Mouse (Mus musculus): ENCODE results near the gene Sde2.
"Not testable (repeated sequence)": the region's sequence is repeated elsewhere in the genome, so short reads cannot be mapped to it uniquely, and the experiment has no call there.

The Sde2 gene

DNA sequence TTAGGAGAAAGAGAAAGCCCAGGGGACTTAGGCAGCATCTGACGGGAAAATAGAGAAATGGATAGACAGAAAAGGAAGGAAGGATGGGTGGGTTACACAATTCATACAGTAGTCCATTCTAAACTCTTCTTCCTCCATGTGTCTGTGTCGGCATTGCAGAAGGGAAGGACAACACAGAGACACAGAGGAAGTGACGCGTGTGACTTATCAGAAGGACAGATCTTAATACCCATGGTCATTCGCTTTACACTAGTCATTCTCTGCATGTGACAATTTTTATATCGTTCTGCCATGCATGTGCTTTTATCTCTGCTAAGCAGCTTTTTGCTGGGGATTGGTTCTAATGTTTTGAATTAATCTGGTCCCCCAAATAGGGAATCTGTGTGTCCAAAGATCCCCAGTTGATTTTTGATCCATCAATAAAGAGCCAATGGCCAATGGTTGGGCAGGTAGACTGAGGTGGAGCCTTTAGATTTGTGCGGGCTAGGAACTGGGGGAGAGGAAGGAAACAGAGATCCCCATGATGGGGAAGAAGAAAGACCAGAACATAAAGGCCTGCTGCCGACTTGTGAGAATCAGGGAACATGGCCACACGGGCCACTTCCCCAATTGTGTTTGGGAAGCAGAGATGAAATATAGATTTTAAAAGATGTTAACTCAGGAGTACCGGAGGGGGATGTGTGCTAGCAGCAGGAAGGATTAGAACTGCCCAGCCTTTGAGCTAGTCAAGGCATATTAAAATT lies 15.5 kb upstream of the Sde2 start:
- DNase-seq (ENCODE audit: low spot score in 2 of 2), result no peak

DNA sequence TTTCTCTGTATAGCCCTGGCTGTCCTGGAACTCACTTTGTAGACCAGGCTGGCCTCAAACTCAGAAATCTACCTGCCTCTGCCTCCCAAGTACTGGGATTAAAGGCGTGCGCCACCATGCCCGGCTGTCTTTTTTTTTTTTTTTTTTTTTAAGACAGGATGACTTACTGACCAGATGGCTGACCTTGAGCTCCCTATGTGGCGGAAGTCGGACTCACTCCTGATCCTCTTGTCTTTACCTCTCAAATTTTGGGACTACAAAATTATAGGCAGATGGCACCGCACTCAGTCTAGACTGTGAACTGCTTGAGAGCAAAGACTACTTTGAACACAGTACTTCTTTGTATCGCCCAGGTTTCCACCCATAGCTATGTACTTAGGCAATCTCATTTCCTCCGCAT lies 14.5 kb upstream of the Sde2 start:
- DNase-seq (ENCODE audit: low spot score in 2 of 2), result not testable (repeated sequence)

- no peak for DNase-seq (ENCODE audit: low spot score in 2 of 2)
Measured at GRCm38 (mm10) chr1:180837186-180837585, 13.7 kb upstream of the Sde2 start.

DNA sequence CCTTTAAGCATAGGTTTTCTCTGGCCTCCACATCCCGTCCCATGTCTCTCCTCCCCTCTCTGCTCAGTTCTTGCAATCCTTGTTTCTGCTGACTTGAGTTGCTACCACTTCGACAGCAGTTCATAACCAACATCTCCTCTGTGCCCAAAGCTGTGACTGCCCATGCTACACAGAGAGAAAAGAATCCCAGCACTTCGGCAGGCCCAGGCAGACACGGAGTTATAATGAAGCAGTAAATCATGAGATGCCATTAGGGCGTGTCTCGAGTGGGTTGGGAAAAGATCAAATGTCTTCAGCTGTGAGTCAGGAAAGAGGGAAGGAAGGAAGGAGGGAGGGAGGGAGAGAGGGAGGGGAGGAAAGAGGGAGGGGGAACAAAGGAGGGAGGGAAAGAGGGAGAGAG lies 12.9 kb upstream of the Sde2 start:
- peak in 1 of 2 experiments; percentile 35 for DNase-seq (ENCODE audit: low spot score in 2 of 2)

GRCm38 (mm10) chr1:180839201-180839910 lies 11.6 kb upstream of the Sde2 start:
- DNase-seq (ENCODE audit: low spot score in 2 of 2), result no peak

DNA sequence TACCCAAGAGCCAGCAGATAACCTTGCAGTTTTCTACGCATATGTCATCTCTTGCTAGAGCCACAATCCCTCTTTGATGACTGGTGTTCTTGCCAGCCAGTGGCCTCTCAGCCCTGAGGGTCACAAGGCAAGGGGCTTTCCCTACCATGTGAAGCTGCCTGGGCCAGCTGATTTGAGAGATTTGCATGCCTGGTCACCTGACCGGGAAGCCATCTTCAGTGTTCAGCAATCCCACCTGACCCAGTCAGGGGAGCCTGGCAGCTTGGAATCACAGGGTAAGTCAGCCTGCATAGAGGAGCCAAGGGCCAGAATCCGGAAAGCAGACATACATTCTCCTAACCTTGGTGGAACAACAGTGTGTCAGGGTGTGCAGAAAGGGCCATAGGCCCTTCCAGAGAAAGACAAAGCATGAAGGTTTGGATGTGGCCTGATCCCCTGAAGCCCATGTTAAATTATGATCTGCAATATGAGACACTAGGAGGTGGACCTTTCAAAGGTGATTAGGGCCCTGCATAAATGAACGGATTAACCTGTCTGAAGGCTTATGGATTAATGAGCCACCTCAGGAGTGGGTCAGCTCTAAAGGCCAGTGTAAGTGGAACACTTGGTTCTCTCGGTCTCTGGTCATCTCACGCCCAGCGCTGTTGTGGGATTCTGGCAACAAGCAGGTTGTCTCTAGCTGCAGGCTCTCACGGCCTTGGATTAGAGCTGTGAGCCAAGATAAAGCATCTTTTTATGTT lies 9.2 kb upstream of the Sde2 start:
- DNase-seq (ENCODE audit: low spot score in 2 of 2), result no peak

DNA sequence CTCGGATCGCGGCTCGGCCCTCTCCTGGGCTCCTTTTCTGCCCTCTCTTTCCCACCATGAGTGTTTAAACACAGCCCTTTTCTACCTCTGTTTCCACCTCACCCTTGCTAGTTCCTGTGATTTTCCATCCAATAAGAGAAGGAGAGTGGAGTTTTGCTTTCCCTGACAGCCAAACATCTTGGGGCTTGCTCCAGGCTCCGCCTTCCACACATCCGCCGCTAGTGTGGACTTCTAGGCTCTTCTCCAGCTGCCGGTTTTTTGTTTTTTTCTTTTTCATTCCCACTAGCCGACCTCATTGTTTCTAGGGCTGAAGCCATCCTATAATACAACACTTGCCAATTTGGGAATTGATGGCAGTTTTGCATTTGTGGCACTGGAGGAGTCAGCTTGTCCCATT lies 2.8 kb upstream of the Sde2 start:
- DNase-seq (ENCODE audit: low spot score in 2 of 2), result peak in 1 of 2 experiments; percentile 71

DNA sequence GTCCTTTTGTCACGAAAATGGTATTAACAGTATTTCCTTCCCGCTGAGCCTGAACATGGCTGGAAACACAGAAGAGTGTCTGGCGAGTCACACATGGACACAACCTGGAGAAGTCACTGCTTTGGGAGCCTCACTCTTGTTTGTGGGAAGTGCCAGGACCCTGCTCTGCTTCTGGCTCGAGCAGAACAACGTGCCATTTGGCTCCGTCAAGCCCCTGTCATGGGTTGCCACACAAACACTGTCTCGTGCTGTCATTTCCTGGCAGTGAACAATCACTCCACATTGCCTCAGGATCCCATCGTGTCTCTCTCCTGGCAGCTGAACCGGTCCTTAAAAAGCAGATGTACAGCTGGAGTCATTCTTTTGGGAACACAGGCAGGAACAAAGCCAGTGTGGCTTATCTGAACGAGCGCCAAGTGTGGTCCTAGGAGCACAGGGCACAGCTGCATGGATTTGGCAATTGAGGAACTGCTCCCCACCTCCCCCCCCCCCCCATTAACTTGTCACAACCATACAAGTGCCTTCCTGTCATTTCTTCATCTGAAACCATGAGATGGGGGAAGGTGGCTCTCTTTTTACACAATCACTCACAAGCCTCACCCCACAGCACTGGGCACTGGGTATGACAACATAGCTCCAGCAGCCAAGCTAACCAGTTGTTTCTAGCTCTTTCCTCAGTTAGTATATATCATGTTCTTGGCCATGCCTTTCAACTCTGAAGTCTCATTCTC lies 2.3 kb upstream of the Sde2 start:
- no peak for DNase-seq (ENCODE audit: low spot score in 2 of 2)

DNA sequence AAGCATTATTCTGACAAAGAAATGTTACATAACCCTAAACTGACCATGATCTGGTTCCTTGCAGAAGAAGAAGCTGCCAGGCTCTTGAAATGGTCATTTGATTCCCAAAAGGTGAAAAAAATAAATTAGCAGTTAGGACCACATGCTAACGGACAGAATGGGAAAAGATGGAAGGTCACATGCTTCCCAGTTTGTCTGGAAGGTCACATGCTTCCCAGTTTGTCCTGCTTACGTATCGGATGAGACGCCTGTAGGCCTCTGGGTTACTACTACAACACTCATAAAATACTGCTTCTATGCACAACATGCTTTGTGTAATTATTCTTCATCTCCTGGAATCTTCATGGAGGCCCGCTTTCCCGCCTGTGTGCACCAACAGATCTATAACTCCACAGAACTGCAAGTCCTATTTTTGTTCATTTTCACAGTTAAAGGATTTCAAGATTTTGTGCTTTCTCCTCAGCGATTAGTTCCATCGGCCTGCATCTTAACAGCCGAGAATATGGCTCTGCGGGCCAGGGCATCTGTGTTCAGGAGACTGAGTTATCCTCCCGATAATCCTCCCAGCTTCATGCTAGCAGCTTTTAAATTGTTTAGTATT lies 1.1 kb upstream of the Sde2 start:
- DNase-seq (ENCODE audit: low spot score in 2 of 2), result no peak

DNA sequence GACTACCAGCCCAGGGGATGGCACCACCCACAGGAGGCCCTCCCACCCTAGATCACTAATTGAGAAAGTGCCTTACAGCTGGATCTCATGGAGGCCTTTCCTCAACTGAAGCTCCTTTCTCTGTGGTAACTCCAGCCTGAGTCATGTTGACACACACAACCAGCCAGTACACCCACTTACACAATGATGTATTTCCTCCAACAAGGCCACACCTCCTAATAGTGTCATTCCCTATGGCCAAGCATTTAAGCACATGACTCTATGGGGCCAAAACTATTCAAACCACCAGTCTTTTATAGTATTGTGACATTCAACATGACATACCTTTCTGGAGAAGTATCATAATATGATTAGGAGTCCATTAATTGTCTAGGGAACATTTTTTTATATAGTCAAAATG lies 7.8 kb downstream of the Sde2 start:
- DNase-seq (ENCODE audit: low spot score in 2 of 2), result no peak

DNA sequence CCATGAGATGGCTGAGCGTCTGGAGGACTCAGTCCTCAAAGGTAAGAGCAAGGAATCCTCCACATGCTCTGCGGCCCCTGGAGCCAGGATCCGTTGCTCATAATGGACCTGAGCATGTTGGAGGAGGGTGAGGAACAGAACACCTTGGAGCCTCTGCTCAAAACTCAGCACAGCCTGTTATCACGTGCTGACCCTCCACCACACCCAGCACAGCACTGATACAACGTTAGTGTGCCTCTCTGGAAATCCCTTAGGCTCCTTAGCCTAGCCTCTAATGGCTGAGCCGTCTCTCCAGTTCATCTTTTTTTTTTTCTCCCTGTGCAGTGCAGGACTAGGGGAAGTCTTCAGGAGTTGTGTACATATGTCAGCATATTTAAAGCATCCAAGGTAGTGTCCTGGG lies 9.1 kb downstream of the Sde2 start:
- DNase-seq (ENCODE audit: low spot score in 2 of 2), result no peak

DNA sequence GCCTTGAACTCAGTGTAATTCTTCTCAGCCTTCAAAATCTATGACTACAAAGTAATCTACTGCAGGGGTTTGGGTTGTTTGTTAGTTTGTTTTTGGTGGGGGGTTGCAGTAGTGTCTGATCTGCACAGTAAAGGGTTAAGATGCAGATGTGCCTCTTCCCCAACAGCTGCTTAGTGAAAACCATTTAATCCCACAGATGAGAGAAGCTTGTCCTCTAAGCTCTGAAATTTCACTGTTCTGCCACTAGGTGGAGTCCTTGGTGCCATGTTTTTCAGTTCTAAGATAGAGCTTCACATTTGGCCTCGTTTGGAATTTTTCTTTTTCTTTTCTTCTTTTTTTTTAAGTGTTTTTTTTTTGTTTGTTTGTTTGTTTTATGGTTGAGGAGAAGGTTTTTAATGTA lies 12.7 kb downstream of the Sde2 start:
- no peak for DNase-seq (ENCODE audit: low spot score in 2 of 2)

GRCm38 (mm10) chr1:180866001-180866400 lies 15.1 kb downstream of the Sde2 start:
- no peak for DNase-seq (ENCODE audit: low spot score in 2 of 2)

- no peak for DNase-seq (ENCODE audit: low spot score in 2 of 2)
Measured at GRCm38 (mm10) chr1:180870122-180870650, 19.3 kb downstream of the Sde2 start.

DNA sequence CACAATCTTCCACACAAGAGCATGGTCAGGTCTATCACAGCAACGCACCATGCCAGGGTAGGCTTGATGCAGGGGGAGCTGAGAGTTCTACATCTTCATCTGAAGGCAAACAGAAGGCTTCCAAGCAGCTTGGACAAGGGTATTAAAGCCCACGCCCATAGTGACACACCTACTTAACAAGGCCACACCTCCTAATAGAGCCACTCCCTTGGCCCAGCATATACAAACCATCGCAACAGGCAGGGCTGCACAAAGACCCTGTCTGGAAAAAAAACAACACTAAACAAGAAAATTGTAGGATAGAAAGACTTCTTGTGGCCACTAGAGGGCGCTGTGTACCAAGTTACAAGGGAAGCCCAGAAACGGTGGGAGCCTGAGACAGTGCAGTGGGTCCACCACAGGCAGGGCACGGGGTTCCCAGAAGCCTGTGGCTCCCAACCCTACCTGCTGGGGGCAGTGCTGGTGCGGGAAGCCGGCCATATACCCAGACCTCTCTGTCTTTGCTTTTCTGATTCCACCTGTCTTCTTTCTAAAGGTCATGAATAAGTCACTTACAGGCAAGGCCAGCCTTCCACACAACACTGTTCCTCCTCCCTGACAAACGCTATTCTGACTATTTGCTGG lies 23.0 kb downstream of the Sde2 start:
- DNase-seq (ENCODE audit: low spot score in 2 of 2), result no peak

- no peak for DNase-seq (ENCODE audit: low spot score in 2 of 2)
Measured at GRCm38 (mm10) chr1:180874615-180875014, 23.7 kb downstream of the Sde2 start.

GRCm38 (mm10) chr1:180875126-180875525 lies 24.2 kb downstream of the Sde2 start:
- no peak for DNase-seq (ENCODE audit: low spot score in 2 of 2)

DNA sequence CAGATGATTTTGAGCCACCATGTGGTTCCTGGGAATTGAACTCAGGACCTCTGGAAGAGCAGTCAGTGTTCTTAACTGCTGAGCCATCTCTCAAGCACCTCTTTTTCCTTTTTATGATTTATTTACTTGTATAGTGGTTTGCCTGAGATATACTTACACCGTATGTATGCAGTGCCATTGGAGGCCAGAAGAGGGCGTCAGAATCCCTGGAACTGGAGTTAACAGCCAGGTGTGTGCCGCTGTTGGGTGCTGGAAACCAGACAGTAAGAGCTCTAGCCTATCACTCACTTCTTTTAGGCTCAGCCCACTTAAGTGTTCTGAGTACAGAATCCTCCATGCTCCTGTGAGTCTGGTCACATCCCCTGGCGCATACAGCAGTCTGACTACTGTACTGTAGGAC lies 26.5 kb downstream of the Sde2 start:
- no peak for DNase-seq (ENCODE audit: low spot score in 2 of 2)

DNA sequence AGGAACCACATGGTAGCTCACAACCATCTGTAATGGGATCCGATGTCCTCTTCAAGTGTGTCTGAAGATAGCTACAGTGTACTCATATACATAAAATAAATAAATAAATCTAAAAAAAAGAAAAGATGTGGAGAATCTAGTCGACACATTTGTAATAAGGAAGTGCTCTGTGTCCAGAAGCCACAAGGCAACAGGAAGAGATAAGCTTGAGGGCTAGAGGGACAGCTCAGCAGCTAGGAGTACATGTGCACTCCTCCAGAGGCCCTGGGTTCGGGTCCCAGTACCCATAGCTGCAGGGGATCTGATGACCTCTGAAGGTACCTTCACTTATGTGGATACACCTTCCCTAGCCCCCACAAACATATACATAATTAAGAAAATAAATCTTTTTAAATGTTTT lies 30.8 kb downstream of the Sde2 start:
- DNase-seq (ENCODE audit: low spot score in 2 of 2), result no peak

- DNase-seq (ENCODE audit: low spot score in 2 of 2), result no peak
Measured at GRCm38 (mm10) chr1:180883731-180884130, 32.8 kb downstream of the Sde2 start.

DNA sequence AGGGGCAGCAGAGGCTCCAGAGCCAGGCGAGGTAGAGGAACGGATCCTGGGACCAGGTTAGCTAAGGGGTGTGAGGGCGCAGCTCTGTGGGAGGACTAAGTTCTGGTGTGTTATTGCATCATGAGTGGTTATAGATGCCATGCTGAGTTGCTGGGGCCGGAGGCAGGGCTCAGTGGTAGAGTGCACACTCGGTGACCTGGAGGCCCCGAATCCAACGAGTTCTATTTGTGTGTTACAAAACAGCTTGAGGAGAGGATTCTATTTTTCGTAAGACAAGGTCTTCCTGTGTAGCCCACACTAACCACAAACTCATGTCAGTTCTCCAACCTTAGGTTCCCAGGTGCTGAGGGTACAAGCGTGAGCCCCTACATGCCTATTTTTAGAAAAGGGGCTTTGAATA lies 33.6 kb downstream of the Sde2 start:
- no peak for DNase-seq (ENCODE audit: low spot score in 2 of 2)

All from urinary bladder, adult 18-20 months (tissue).